Mouse (Mus musculus): ENCODE results near the gene Rgl1.

DNA sequence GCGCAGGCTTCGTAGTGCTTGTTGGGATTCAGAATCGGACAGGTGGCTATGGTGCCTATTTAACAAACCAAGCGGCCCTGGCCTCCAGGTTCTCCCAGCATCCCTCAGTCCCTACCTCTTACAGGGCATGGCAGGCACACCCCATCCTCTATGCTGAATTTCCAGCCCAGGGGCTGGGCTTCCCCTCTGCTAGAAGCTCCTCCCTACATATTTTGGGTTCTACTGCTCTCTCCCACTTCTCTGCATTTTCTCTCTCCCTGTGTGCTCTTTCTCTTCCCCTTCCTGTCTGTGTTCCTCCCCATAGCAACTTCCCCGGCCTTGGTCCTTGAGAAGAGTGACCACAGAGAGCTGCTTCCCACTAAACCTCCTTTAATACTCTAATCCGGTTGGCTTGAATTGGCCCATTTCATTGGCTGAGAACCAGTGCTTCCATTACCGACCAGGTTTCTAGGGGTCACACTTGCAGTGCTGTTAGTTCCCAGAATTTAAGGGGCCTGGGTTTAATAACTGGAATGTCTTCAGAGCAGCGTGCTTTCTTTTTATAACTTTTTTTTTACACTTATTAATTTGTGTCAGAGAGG is 30.6 kb upstream of the Rgl1 start:
- TF ChIP-seq CTCF (IDR thresholded peaks at IDR 0.05; ENCODE audit: control insufficient read depth, insufficient read depth, insufficient replicate concordance, low read depth, low read length) (no peak), POLR2A (IDR thresholded peaks at IDR 0.05; ENCODE audit: control insufficient read depth, low read depth, low read length) (no peak)
